Mouse (Mus musculus) cortical plate, adult 2 months (tissue): ENCODE data around the gene Prodh2. TPM values are rescaled to one million over a fixed set of nuclear protein-coding genes. Genes with fewer than 3 reads are reported as not detected.
"Not testable (repeated sequence)": the region's sequence is repeated elsewhere in the genome, so short reads cannot be mapped to it uniquely, and the experiment has no call there.

Experiments used
- H3K27ac ChIP-seq: fragments of 200-500 bp; 2 replicates; pipeline ENCODE4 v1.5.1; 2012; ENCODE audit warnings: low read length, control low read depth, inconsistent platforms; ENCODE audit not compliant: insufficient read depth
- H3K4me1 ChIP-seq: fragments of 200-500 bp; 2 replicates; pipeline ENCODE4 v1.6.1; 2011; ENCODE audit warnings: low read length; ENCODE audit not compliant: control insufficient read depth, insufficient read depth
- H3K4me3 ChIP-seq: fragments of 200-500 bp; 2 replicates; pipeline ENCODE4 v1.5.1; 2011; ENCODE audit warnings: mild to moderate bottlenecking, low read length, control low read depth; ENCODE audit not compliant: insufficient read depth
- CTCF ChIP-seq: fragments of 200-500 bp; IDR thresholded peaks from 2 replicates; pipeline ENCODE4 v1.5.1; 2011; ENCODE audit warnings: mild to moderate bottlenecking, control low read depth, low read length; ENCODE audit not compliant: insufficient read depth; ENCODE audit errors: extremely low read depth
- POLR2A ChIP-seq: fragments of 200-500 bp; IDR thresholded peaks from 2 replicates; pipeline ENCODE4 v1.6.1; 2011; ENCODE audit warnings: mild to moderate bottlenecking, low read length, control low read depth; ENCODE audit not compliant: insufficient read depth; ENCODE audit errors: extremely low read depth
- polyA plus RNA-seq: library from polyadenylated mRNA; depleted of rRNA; stranded (reverse); fragments of >200 nt; gene quantifications from 2 replicates; pipeline ENCODE4 v1.2.3, GENCODE M21; 2012

The Prodh2 gene
- polyA plus RNA-seq, 1 experiment = not detected

DNA sequence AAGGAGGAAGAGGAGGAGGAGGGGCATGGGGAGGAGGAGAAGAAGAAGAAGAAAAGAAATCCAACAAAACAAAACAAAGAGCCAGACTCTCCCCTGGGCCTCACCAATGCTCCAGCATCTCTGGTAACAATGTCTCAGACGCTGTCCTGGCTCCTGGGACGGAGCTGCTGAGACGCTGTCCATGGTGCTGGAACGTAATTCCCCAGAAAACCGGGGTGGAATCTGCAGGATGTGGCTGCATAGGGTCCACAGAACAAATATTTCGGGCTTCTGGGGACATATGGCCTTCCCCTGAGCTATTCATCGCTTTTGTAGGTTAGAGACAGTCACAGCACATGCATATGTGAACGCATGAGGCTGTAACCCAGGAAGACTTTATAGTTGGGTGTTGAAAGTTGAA is 9.2 kb upstream of the Prodh2 start:
- H3K4me3 ChIP-seq = no peak overlapping the region
- H3K27ac ChIP-seq = no peak overlapping the region
- H3K4me1 ChIP-seq = no peaks in the 10 kb centered on the region
- TF ChIP-seq CTCF (no peak), POLR2A (no peak)

DNA sequence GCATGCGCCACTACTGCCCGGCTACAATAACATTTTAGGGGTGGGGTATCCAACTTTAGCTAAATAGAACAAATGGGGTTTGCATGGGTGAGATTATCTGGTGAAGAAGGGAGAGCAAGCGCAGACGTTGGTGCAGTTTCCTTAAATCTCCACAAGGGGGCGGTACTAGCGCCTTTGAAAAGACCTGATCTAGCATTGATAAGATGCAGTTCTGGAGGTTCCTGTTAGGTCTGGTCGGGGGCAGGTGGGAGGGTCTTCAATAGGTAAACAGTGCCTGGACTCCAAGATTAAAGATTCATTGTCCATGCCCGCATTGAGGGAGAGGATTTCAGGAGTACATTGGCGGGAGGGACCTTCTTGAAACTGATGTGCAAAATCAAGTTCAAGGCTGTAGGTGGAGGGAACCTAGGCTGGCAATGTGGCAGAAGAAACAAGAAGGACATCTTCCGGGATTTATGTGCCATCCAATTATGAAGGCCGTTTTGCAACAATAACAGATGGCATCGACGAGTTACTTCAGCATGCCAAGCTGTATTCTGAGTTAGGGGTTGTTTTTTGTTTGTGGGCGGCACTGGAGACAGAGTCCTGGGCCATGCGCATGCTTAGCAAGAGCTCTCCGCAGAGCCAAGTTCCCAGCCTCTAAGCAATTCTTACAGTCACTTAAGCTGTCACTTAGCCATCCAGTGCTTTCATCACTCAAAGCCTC is 3.0 kb upstream of the Prodh2 start:
- TF ChIP-seq POLR2A (no peak), CTCF (peak; percentile 69)
- no peak overlapping the region for H3K27ac ChIP-seq

DNA sequence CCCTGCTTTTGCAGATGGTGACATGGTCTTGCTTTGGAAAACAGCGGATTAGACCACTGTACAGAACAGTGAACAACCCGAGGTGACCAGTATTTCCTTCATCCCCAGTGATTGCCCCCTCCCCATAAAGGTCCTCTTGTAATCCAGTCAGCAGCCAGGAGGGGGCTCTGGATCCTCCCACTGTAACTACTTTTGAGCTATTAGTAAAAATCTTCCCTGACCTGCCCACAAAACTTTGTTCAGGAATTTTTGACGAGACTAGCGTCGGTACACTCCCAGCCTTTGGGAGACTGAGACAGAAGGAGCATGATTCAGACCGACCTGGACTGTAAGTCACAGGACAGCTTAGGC is 2.5 kb upstream of the Prodh2 start:
- Histone ChIP-seq H3K4me1 (no peaks in the 10 kb centered on the region), H3K4me3 (no peak overlapping the region), H3K27ac (no peak overlapping the region)
- TF ChIP-seq POLR2A = no peak
- peak; percentile 8; the same call in 1 of the 2 replicates for TF ChIP-seq CTCF

More for the DNA sequence above, 3.0 kb upstream of the Prodh2 start:
- H3K4me1 ChIP-seq = no peaks in the 10 kb centered on the region
- no peak overlapping the region for H3K4me3 ChIP-seq

DNA sequence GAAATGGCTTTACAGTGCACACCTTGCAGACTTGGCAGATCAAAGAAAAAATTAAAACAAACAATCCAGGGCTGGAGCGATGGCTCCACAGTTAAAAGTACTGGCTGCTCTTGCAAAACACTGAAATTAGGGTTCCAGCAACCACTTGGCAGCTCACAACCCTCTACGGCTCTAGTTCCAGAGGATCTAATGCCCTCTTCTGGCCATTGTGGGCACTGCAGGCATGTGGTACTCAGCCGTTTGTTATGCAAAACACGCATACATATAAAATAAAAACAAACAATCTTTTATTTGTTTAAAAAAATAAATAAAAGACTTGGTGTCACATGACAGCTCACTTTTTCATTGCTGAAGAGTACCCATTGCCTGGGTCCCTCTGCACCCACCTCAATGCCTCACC is 657 bp upstream of the Prodh2 start:
- no peak for TF ChIP-seq POLR2A
- TF ChIP-seq CTCF = peak; percentile 79
- no peak overlapping the region for H3K27ac ChIP-seq
- H3K4me1 ChIP-seq = no peaks in the 10 kb centered on the region
- no peak overlapping the region for H3K4me3 ChIP-seq

DNA sequence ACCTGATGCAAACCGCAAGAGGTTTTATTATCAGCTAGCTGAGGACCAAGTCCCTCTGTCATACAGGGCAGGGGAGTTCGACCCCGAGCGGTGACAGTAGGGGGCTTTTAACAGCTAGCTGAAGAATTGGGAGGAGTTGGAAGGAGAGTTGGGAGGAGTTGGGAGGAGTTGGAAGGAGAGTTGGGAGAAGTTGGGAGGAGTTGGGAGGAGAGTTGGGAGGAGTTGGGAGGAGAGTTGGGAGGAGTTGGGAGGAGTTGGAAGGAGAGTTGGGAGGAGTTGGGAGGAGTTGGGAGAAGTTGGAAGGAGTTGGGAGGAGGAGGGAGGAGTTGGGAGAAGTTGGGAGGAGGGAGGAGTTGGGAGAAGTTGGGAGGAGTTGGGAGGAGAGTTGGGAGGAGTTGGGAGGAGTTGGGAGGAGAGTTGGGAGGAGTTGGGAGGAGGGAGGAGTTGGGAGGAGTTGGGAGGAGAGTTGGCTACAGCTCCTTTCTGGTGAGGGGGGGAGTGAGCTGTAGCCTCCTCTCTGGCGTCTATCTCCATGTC is 2.2 kb downstream of the Prodh2 start:
- not testable (repeated sequence) for H3K4me3 ChIP-seq, H3K27ac ChIP-seq, H3K4me1 ChIP-seq

DNA sequence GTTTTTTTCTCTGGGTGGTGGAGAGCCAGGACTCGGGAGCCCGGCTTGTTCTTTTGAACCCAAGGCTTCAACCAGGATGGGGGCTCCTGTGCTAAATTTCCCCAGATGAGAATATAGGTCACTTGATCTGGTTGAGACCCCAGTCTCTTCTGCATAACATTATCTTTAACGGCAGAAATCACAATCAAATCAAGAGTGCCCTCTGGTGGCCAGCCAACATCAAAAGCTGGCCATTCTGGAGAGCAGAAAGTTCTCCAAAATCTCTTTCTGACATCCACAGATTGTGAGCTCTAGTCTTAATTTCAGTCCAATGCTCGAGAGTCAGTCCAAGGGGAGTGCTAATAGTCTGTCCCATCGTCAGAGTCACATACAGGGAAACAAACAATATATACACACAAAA is 7.7 kb downstream of the Prodh2 start:
- H3K4me3 ChIP-seq, H3K4me1 ChIP-seq, H3K27ac ChIP-seq: not testable (repeated sequence)

DNA sequence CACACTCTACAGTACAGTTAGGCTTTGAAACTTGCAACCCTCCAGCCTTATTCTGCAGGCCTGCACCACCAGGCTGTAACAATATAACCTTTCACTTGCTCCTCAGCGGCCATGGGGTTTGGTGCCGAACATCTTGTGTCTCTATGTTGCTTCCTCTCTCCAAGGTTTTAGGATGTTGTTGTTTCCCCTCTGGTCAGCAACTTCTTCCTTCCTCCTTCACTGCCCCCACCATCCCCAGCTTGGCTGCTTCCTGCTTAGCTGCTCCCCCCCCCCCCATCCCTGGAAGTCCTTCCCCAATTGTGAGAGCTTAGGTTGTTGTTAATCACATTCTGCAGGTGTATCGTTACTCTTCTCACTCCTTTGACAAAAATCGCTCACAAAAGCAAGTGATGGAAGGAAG is 14.6 kb downstream of the Prodh2 start:
- no peak for TF ChIP-seq CTCF
- no peak for TF ChIP-seq POLR2A
- Histone ChIP-seq H3K27ac (no peak overlapping the region), H3K4me3 (no peak overlapping the region), H3K4me1 (no peaks in the 10 kb centered on the region)

DNA sequence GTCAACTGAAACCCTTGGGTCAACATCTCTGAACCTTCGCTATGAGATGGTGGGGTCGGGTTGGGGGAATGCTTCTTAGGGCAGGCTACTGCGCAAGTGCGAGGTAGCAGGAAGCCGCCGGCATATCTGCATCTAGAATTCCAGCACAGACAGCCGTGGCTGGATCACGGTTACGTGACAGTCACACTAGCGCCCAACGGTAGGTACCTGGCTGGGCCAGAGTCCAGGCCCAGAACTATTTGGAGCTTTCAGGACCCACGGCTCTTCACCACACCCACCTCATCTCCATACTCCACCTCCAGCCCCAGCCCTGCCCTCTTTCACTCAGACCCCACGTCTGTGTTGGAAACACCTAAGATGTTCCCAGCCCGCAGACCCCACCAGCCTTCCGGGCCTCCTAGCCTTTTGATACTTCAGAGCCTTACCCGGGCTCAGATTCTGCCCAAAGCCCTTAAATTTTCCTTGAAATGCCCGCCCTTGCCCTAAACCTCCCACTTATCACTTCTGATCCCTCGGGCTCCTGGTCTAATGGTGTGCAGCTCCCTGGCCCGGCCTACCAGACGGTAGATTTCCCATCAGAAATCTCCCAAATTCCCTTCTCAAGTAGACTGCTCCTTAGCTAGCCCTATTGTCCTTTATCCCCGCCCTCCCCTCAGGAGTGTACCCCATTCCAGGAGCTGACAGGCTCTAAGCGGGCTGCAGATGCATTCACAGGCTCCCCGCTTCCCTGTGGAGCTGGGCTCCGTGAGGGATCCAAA is 21.8 kb downstream of the Prodh2 start:
- H3K27ac ChIP-seq = no peak overlapping the region
- TF ChIP-seq POLR2A = no peak
- no peak for TF ChIP-seq CTCF
- no peak overlapping the region for H3K4me3 ChIP-seq

DNA sequence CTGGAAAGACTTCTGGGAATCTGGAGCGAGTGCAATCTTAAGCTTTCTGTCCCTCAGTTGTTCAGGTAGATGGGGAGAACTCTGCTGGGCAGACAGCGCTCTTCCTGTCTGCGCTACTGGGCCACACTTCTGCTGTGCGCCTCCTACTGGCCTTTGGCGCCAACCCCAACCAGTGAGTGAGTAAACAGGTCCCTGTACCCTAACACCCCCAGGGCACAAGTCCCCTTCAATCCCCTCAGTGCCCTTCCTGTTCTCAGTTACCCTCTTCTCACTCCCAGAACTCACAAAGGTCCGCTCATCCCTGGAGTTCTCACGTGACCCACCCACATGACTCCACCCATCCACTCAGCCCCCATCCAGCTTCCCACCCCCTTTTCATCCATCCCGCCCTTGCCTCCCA is 24.9 kb downstream of the Prodh2 start:
- TF ChIP-seq CTCF (no peak), POLR2A (no peak)
- Histone ChIP-seq H3K4me1 (no peaks in the 10 kb centered on the region), H3K27ac (no peak overlapping the region), H3K4me3 (no peak overlapping the region)

More for the DNA sequence above, 21.8 kb downstream of the Prodh2 start:
- H3K4me1 ChIP-seq = no peaks in the 10 kb centered on the region

DNA sequence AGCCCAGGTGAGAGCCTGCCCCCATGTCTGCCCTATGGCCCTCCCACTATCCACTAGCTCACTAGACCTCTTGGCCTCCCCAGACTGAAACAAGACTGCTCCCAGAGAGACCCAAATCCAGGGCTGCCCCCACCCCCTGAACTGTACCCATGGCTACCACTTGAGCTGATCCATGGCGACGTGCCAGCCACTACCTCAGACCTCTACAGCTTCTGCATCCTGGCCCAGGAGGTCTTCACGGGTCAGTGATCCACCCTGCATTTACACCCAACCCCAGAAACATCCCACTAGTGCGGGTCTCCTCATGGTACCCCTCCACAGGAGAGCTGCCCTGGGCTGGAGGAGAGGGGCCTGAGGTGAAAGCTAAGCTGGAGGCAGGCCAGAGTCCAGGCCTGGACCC is 27.0 kb downstream of the Prodh2 start:
- TF ChIP-seq CTCF = no peak
- no peak overlapping the region for H3K27ac ChIP-seq

DNA sequence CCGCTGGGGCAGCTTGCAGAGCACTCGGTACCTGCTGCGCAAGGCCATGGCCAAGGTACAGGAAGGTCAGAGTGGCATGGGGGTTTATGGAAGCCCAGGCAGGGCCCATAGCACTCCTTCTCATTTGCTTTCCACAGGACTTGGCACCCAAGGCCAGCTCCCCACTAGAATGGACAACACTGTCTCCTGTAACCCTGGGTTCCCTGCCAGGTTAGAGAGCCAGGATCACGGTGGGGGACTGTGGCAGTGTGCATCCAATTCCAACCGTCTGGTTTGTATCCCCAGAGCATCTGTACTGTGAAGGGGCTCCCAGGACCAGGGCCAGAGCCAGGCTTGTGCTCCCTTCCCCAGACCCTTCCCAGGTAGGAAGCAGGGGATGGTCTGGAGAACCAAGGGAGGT is 27.4 kb downstream of the Prodh2 start:
- H3K27ac ChIP-seq = no peak overlapping the region
- H3K4me1 ChIP-seq = no peaks in the 10 kb centered on the region
- TF ChIP-seq POLR2A = 0 out of 2 replicates have a peak, but pooled peaks have one; percentile 19
- no peak for TF ChIP-seq CTCF
- H3K4me3 ChIP-seq = no peak overlapping the region

More for the DNA sequence above, 27.0 kb downstream of the Prodh2 start:
- no peak overlapping the region for H3K4me3 ChIP-seq
- no peaks in the 10 kb centered on the region for H3K4me1 ChIP-seq
